Mouse (Mus musculus): Measurements from ENCODE around the gene Slc29a2. TPM values are rescaled to one million over a fixed set of nuclear protein-coding genes. Genes with fewer than 3 reads are reported as not detected.

The Slc29a2 gene
- polyA plus RNA-seq, 1 experiment = 0.58 TPM

GRCm38 (mm10) chr19:5079279-5079678 lies 55.6 kb downstream of the Slc29a2 start:
- Histone ChIP-seq H3K4me1 (peaks cover 10% of the 10 kb centered on the region; the same call in 1 of the 2 replicates), H3K27me3 (replicated peaks) (peaks cover 65% of the 10 kb centered on the region), H3K36me3 (replicated peaks; ENCODE audit: low read length) (no peaks in the 10 kb centered on the region), H3K4me3 (replicated peaks) (no peak overlapping the region), H3K9me3 (peaks cover 5% of the 10 kb centered on the region)
- TF ChIP-seq FLI1 (IDR thresholded peaks at IDR 0.05; ENCODE audit: low read length) (no peak), GATA1 (IDR thresholded peaks at IDR 0.05; ENCODE audit: borderline replicate concordance, low read length) (no peak)

Other genes with a start within 250 kb of the Slc29a2 start
- gene Rbm4, start 230.0 kb upstream of the Slc29a2 start, polyA plus RNA-seq (2012; ENCODE audit: insufficient read depth, low replicate concordance) = 11.4 and 20.1 TPM in 2 replicates
- gene Gm21992, start 212.2 kb upstream of the Slc29a2 start, polyA plus RNA-seq (2012; ENCODE audit: insufficient read depth, low replicate concordance) = 4.9 TPM in 1 of 2 replicates, not detected in the other
- gene Rbm14, start 212.2 kb upstream of the Slc29a2 start, polyA plus RNA-seq (2012; ENCODE audit: insufficient read depth, low replicate concordance) = 15.3 and 27.4 TPM in 2 replicates
- gene Ccs, start 184.5 kb upstream of the Slc29a2 start, polyA plus RNA-seq (2012; ENCODE audit: insufficient read depth, low replicate concordance) = 108 and 160 TPM in 2 replicates
- not detected in 2 replicates for gene Ccdc87, start 184.5 kb upstream of the Slc29a2 start, polyA plus RNA-seq (2012; ENCODE audit: insufficient read depth, low replicate concordance)
- gene Ctsf, start 168.7 kb upstream of the Slc29a2 start, polyA plus RNA-seq (2012; ENCODE audit: insufficient read depth, low replicate concordance) = 7.3 TPM in 1 of 2 replicates, not detected in the other
- 0.06 TPM in 1 of 2 replicates, not detected in the other for gene Actn3, start 146.0 kb upstream of the Slc29a2 start, polyA plus RNA-seq (2012; ENCODE audit: insufficient read depth, low replicate concordance)
- 1.7 and 9.4 TPM in 2 replicates for gene Zdhhc24, start 145.2 kb upstream of the Slc29a2 start, polyA plus RNA-seq (2012; ENCODE audit: insufficient read depth, low replicate concordance)
- gene Bbs1, start 117.2 kb upstream of the Slc29a2 start, polyA plus RNA-seq (2012; ENCODE audit: insufficient read depth, low replicate concordance) = 0.62 TPM in 1 of 2 replicates, not detected in the other
- gene Dpp3, start 95.6 kb upstream of the Slc29a2 start, polyA plus RNA-seq (2012; ENCODE audit: insufficient read depth, low replicate concordance) = 67.2 and 71.4 TPM in 2 replicates
- gene Peli3, start 80.7 kb upstream of the Slc29a2 start, polyA plus RNA-seq (2012; ENCODE audit: insufficient read depth, low replicate concordance) = 0.10 TPM in 1 of 2 replicates, not detected in the other
- 7.2 and 45.3 TPM in 2 replicates for gene Mrpl11, start 61.7 kb upstream of the Slc29a2 start, polyA plus RNA-seq (2012; ENCODE audit: insufficient read depth, low replicate concordance)
- gene Npas4, start 33.5 kb upstream of the Slc29a2 start, polyA plus RNA-seq (2012; ENCODE audit: insufficient read depth, low replicate concordance) = 1.1 TPM in 2 replicates
- 1.3 and 2.0 TPM in 2 replicates for gene B4gat1, start 15.0 kb downstream of the Slc29a2 start, polyA plus RNA-seq (2012; ENCODE audit: insufficient read depth, low replicate concordance)
- not detected in 2 replicates for gene AC124502.3, start 15.0 kb downstream of the Slc29a2 start, polyA plus RNA-seq (2012; ENCODE audit: insufficient read depth, low replicate concordance)
- gene Brms1, start 17.5 kb downstream of the Slc29a2 start, polyA plus RNA-seq (2012; ENCODE audit: insufficient read depth, low replicate concordance) = 82.3 and 110 TPM in 2 replicates
- 0.47 TPM in 1 of 2 replicates, not detected in the other for gene Rin1, start 26.6 kb downstream of the Slc29a2 start, polyA plus RNA-seq (2012; ENCODE audit: insufficient read depth, low replicate concordance)
- 0.74 and 1.3 TPM in 2 replicates for gene Cd248, start 44.2 kb downstream of the Slc29a2 start, polyA plus RNA-seq (2012; ENCODE audit: insufficient read depth, low replicate concordance)
- gene Tmem151a, start 61.7 kb downstream of the Slc29a2 start, polyA plus RNA-seq (2012; ENCODE audit: insufficient read depth, low replicate concordance) = 0.32 TPM in 1 of 2 replicates, not detected in the other
- gene Yif1a, start 64.7 kb downstream of the Slc29a2 start, polyA plus RNA-seq (2012; ENCODE audit: insufficient read depth, low replicate concordance) = 24.4 and 25.6 TPM in 2 replicates
- 4.9 and 13.6 TPM in 2 replicates for gene Cnih2, start 74.7 kb downstream of the Slc29a2 start, polyA plus RNA-seq (2012; ENCODE audit: insufficient read depth, low replicate concordance)
- 445 and 649 TPM in 2 replicates for gene Rab1b, start 83.2 kb downstream of the Slc29a2 start, polyA plus RNA-seq (2012; ENCODE audit: insufficient read depth, low replicate concordance)
- gene Klc2, start 94.7 kb downstream of the Slc29a2 start, polyA plus RNA-seq (2012; ENCODE audit: insufficient read depth, low replicate concordance) = 12.7 and 17.2 TPM in 2 replicates
- 40.2 and 130 TPM in 2 replicates for gene Pacs1, start 249.3 kb downstream of the Slc29a2 start, polyA plus RNA-seq (2012; ENCODE audit: insufficient read depth, low replicate concordance)